Mouse (Mus musculus): ENCODE results near the gene Vgll4.

DNA sequence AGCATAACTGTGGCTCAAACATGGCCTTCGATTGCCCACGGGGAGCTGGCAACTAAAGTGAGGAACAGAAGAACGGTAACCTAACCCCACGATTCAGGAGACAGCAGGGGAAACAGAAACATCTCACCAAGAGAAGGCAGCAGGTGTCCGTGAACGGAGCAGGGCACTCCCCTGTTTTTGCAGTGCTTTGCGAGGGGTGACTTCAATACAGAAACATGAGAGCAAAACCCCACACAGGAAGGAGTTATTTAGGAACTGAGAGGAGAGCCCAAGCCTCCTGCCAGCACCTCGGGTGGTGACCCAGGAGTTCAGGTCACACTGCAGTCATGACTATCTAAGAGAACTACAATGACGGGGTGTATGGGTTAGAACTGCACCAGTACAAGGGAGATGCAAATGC lies 40.5 kb upstream of the Vgll4 start:
- no peak for TF ChIP-seq CTCF (IDR thresholded peaks at IDR 0.05; ENCODE audit: low read depth)
- no peak for TF ChIP-seq EP300 (IDR thresholded peaks at IDR 0.05; ENCODE audit: low read depth)

Data from liver, embryonic 14.5 days (tissue).